Mouse (Mus musculus) embryonic facial prominence, embryonic 10.5 days (tissue): ENCODE results near the gene Igsf3. TPM values are rescaled to one million over a fixed set of nuclear protein-coding genes. Genes with fewer than 3 reads are reported as not detected.

Experiments
- DNase-seq: peaks from one replicate; pipeline ENCODE4 v3.0.0-alpha.2; 2017; ENCODE audit warnings: low spot score
- H3K27ac ChIP-seq: fragments of 300-500 bp; sonication (generic); replicated peaks from 2 replicates; pipeline ENCODE4 v1.5.1; 2016; ENCODE audit warnings: mild to moderate bottlenecking
- H3K27me3 ChIP-seq: fragments of 300-500 bp; sonication (generic); replicated peaks from 2 replicates; pipeline ENCODE4 v1.6.1; 2016; ENCODE audit warnings: low read depth, mild to moderate bottlenecking; ENCODE audit not compliant: poor library complexity, severe bottlenecking
- H3K36me3 ChIP-seq: fragments of 300-500 bp; sonication (generic); replicated peaks from 2 replicates; pipeline ENCODE4 v1.6.1; 2016; ENCODE audit warnings: mild to moderate bottlenecking, moderate library complexity
- H3K4me1 ChIP-seq: fragments of 300-500 bp; sonication (generic); 2 replicates; pipeline ENCODE4 v1.6.1; 2016
- H3K4me3 ChIP-seq: fragments of 300-500 bp; sonication (generic); 2 replicates; pipeline ENCODE4 v1.5.1; 2016; ENCODE audit warnings: mild to moderate bottlenecking, moderate library complexity
- H3K9me3 ChIP-seq: fragments of 300-500 bp; sonication (generic); 2 replicates; pipeline ENCODE4 v1.6.1; 2016; ENCODE audit warnings: mild to moderate bottlenecking
- WGBS: fragments of 180-500 bp; shearing (Covaris S2); methylation state at CpG from one replicate; pipeline ENCODE4 v1.1.7; 2016; 5-methylcytosine and 5-hydroxymethylcytosine counted together
- polyA plus RNA-seq: library from polyadenylated mRNA; unstranded; fragments of >200 nt; fragmentation: Nextera tagmentation; extraction: Ambion mirVana; gene quantifications from 2 replicates; pipeline ENCODE4 v1.2.1, GENCODE M21; 2016

Igsf3 gene
- polyA plus RNA-seq, 1 experiment from 2014 or later, result 59.2 TPM

DNA sequence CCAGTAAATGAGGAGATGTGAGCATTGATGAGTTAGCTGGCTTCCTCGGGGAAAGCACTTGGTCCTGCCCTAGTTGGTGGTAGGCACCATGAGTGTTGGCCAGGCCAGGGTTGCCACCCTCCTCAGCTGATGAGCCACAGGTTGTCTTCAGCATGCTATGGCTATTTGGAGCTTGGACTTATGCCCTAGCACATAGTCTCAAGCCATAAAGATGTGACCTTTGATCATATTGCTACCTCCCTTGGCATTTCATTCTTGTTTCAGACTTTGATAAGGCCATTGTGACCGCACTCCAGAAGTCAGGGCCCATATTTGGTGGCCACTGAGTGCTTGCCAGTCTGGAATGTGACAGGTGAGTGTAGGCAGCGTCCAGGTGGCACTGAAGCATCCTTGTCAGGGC lies 19.2 kb downstream of the Igsf3 start:
- peak overlapping the region; percentile 92 for H3K27ac ChIP-seq
- H3K4me1 ChIP-seq, result peaks cover 100% of the 10 kb centered on the region
- H3K9me3 ChIP-seq, result no peaks in the 10 kb centered on the region
- H3K27me3 ChIP-seq, result no peaks in the 10 kb centered on the region
- H3K36me3 ChIP-seq, result 0 out of 2 replicates have a peak, but pooled peaks cover 4% of the 10 kb centered on the region
- H3K4me3 ChIP-seq, result peak overlapping the region; percentile 27
- WGBS, result 80% methylated on average over 3 of the region's 3 CpGs
- no peak for DNase-seq

DNA sequence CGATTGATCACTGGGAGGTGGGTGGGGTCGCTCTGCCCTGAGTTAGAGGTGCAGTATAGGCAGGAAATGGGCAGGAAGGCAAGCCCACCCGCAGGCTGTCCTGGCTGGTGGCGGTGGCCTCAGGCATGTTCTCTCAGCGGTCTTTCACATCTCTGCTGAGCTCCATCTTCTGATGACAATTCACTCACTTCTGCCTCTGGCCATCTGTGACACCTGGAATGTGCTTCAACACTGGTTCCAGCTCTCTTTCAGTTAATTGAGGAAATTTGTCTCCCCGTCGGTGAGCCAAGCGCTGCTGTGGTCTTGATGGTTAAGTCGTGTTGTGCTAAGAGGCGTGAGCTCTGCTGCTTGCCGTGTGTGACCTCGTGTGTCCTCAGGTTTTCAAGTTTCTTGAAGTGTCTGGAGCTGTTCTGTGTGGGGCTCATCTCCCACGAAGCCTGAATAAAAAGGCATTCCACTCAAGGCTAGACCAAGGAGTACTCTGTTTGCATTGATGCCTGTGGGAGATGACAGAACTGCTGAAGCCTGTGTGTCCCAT lies 19.9 kb downstream of the Igsf3 start:
- WGBS, result 26% methylated on average over 13 of the region's 13 CpGs

DNA sequence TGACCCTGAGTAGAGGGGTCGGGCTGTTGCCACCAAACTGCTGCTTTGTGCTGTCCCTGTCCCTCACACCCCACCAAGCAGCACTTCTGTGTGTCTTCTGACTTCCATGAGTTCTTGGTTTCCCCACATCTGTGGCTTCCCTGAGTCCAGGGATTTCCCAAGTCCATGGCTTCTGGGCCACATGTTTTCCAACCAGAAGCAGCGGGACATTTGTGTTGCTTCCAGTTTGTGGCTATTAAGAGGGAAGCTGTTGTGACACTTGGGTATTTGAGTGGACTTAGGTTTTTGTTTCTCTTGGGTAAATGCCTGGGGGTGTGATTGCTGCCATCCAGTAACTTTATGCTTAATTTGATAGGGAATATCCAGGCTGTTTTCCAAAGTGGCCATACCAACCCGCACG lies 20.5 kb downstream of the Igsf3 start:
- peak overlapping the region; percentile 92 for H3K27ac ChIP-seq
- peaks cover 100% of the 10 kb centered on the region for H3K4me1 ChIP-seq
- no peak for DNase-seq
- H3K27me3 ChIP-seq, result no peaks in the 10 kb centered on the region
- peak overlapping the region; percentile 28 for H3K4me3 ChIP-seq
- H3K36me3 ChIP-seq, result 0 out of 2 replicates have a peak, but pooled peaks cover 4% of the 10 kb centered on the region
- no peaks in the 10 kb centered on the region for H3K9me3 ChIP-seq
- WGBS, result 41% methylated on average over 4 of the region's 4 CpGs

More for the DNA sequence above, 19.9 kb downstream of the Igsf3 start:
- Histone ChIP-seq H3K9me3 (no peaks in the 10 kb centered on the region), H3K4me3 (peak overlapping the region; percentile 28; the same call in 1 of the 2 replicates), H3K27ac (peak overlapping the region; percentile 92), H3K27me3 (no peaks in the 10 kb centered on the region), H3K36me3 (0 out of 2 replicates have a peak, but pooled peaks cover 4% of the 10 kb centered on the region), H3K4me1 (peaks cover 100% of the 10 kb centered on the region)
- peak; percentile 61 for DNase-seq

DNA sequence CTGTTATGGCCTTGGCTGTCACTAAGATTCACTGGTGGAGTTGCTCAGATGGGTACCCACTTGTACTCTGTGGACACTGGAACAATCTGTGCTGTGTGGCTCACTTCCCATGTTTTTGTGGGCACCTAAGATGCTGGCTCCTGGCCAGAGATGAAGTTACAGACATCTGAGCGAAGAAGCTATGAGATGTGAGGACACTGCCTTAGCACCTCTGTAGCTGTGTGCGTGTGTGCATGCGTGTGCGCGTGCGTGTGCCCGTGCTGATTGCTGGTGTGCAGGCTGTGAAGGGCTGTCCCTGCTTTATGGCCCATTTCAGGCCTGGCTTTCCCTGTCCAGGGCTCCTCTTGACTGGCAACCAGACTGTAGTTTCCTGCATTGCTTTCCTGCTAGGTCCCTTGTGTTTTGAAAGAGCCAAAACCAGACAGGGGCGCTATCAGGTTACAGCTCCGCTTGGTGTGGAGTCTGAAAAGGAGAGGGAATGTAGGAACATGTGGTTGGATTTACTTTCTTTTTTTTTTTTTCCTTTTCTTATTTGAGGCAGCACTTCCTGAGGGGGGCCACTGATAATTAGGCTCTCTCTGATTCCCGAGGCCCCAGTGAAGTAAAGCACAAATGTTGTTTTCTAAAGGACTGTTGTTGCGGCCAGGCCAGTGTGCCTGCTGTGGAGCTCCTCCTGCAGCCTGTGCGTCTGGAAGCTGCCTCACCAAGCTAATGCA lies 21.3 kb downstream of the Igsf3 start:
- WGBS, result 24% methylated on average over 12 of the region's 12 CpGs
- Histone ChIP-seq H3K9me3 (no peaks in the 10 kb centered on the region), H3K27me3 (no peaks in the 10 kb centered on the region), H3K36me3 (peaks cover 5% of the 10 kb centered on the region; the same call in 1 of the 2 replicates), H3K4me3 (peak overlapping the region; percentile 36), H3K27ac (peak overlapping the region; percentile 92), H3K4me1 (peaks cover 100% of the 10 kb centered on the region)
- DNase-seq, result peak; percentile 89

DNA sequence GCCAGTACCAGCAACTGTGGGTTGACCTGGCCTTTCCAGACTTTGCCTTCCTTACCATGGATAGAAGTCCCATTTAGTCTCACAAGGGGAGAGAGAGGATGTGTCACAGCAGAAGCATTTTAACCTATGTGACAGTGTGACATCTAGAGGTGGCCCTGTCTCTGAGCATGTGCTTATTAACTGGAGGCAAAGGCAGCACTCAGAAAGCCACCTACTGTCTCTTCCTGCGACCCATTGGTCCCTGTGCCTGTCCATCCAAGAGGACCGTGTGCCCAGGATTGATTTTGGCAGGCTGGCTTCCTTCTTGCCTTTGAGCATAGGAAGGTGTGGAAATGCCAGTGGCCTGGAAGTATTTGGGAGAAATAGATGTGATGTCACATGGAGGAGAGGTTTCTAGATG lies 22.0 kb downstream of the Igsf3 start:
- Histone ChIP-seq H3K9me3 (no peaks in the 10 kb centered on the region), H3K4me3 (peak overlapping the region; percentile 36), H3K27ac (peak overlapping the region; percentile 92), H3K36me3 (peaks cover 9% of the 10 kb centered on the region; the same call in 1 of the 2 replicates), H3K4me1 (peaks cover 100% of the 10 kb centered on the region), H3K27me3 (no peaks in the 10 kb centered on the region)
- 46% methylated on average over 2 of the region's 2 CpGs for WGBS
- peak; percentile 38 for DNase-seq

DNA sequence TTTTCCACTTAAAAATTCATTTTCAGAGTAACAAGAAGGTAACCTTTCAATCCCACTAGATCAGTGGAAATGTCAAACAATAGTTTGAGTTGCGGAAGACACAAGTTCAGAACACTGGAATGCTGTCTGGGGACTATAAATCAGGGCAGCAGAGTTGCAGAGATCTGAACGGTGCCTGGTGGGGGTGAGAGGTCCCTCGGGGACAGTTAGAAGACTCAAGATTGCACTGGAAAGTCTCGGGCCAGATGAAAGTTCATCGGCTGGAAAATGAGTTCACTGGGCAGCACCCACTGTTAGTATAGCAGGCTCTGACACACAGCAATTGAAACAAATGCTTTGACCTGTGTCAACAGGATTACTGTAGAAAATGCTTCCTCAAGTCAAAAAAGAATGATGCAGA lies 24.6 kb downstream of the Igsf3 start:
- DNase-seq, result no peak
- H3K27me3 ChIP-seq, result no peaks in the 10 kb centered on the region
- no peaks in the 10 kb centered on the region for H3K9me3 ChIP-seq
- peaks cover 9% of the 10 kb centered on the region; the same call in 1 of the 2 replicates for H3K36me3 ChIP-seq
- no peak overlapping the region for H3K4me3 ChIP-seq
- peaks cover 100% of the 10 kb centered on the region for H3K4me1 ChIP-seq
- H3K27ac ChIP-seq, result no peak overlapping the region; the same call in 1 of the 2 replicates
- 48% methylated on average over 5 of the region's 5 CpGs for WGBS

DNA sequence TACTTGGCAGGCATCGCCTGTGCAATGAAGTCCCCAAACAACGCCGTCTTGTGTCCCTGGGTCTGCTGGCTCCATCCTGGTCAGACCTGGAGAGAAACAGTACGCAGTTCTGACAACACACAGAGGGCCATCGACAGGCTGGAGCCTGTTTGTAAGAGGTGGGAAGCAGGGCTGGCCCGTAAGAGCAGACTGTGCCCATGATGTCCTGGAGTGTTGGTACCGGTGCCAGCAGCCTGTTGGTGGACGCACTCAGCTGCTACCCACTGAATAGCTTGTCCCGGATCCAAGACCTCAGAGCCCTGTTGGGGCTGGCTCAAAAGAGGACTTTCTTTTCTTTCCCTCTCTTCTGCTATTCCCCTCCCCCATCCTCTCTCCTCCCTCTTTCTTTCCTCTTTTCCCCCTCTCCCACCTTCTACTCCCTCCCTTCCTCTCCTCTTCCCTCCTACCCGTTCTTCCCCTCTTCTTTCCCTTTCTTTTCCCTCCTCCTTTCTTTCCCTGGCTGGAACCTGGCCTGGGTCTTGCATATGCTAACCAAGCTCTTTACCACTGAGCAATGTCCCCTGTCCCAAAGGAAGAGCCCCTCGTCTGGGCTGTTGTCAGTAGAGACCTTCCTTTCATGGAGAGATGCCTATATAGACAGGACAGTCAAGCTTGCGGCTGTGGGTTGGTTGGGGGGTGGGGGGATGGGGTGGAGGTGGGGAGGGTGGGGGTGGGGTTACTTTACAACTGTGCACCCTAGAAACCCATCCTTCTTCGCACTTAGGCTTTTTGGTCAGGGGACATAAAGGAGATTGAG lies 27.9 kb downstream of the Igsf3 start:
- 64% methylated on average over 13 of the region's 13 CpGs for WGBS
- H3K4me1 ChIP-seq, result peaks cover 98% of the 10 kb centered on the region

DNA sequence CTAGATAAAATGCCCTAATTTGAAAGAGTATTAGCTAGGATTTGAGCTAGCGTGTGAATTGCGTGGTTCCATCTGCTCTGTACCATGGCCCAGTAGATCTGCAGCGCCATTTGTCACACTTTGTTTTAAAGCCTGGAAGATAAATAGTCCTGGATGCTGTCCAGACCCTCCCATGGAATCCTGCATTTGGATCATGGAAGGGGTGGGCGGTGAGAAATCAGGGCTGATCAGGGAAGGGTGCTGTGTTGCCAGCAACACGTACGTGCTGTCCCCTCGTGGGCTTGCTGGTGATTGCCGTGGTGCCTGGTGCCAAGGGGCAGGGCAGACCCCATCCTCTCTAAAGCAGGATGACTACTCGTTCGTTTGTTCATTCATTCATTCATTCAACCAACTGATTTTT lies 28.6 kb downstream of the Igsf3 start:
- no peaks in the 10 kb centered on the region for H3K9me3 ChIP-seq
- H3K27ac ChIP-seq, result no peak overlapping the region
- peaks cover 9% of the 10 kb centered on the region; the same call in 1 of the 2 replicates for H3K36me3 ChIP-seq
- 86% methylated on average over 10 of the region's 10 CpGs for WGBS
- H3K4me1 ChIP-seq, result peaks cover 98% of the 10 kb centered on the region
- DNase-seq, result no peak
- H3K27me3 ChIP-seq, result no peaks in the 10 kb centered on the region
- no peak overlapping the region for H3K4me3 ChIP-seq

More for the DNA sequence above, 27.9 kb downstream of the Igsf3 start:
- H3K27me3 ChIP-seq, result no peaks in the 10 kb centered on the region
- no peak overlapping the region for H3K4me3 ChIP-seq
- no peaks in the 10 kb centered on the region for H3K9me3 ChIP-seq
- peak overlapping the region; percentile 59 for H3K27ac ChIP-seq
- peaks cover 9% of the 10 kb centered on the region; the same call in 1 of the 2 replicates for H3K36me3 ChIP-seq
- DNase-seq, result no peak

DNA sequence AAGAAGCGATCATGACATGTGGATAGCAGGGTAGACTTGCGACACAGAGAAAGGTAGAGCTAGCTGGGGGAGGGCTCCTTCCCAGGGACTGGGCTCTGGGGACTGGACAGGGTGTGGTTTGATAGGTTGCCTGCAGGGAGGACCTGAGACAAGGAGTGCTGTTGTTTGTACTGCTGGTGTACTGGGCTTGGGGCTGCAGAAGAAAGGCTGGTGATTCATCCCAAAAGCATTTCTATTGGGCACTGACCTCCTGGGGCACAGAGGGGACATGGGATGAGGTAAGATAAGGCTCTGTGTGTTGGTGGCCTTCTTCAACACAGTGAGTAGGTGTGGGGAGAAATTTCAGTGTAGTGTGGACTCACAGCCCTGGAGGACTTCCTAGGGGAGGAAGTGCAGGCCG lies 29.2 kb downstream of the Igsf3 start:
- Histone ChIP-seq H3K27me3 (no peaks in the 10 kb centered on the region), H3K27ac (no peak overlapping the region), H3K4me3 (no peak overlapping the region), H3K36me3 (peaks cover 9% of the 10 kb centered on the region; the same call in 1 of the 2 replicates), H3K9me3 (no peaks in the 10 kb centered on the region), H3K4me1 (peaks cover 98% of the 10 kb centered on the region)
- DNase-seq, result no peak
- 66% methylated on average over 3 of the region's 3 CpGs for WGBS

DNA sequence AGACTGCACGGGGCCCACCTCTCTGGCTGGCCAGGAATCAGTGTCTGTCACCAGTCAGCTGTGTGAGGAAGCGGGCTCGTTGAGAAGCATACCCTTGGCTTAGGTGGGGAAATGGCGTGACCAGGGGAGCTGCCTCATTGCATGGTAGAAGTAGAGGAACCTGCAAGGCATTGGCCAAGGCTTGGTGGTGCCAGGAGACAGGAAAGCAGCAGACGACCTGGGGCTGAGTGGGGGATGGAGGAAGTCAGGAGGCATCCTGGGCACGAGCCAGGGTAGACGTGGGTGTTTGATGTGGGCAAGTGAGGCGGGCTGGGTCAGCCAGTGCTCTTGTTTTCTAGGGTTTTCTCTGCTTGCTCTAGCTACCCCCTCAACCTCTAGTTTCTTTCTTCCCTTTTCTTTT lies 30.7 kb downstream of the Igsf3 start:
- Histone ChIP-seq H3K4me3 (no peak overlapping the region), H3K4me1 (peaks cover 96% of the 10 kb centered on the region), H3K36me3 (peaks cover 9% of the 10 kb centered on the region; the same call in 1 of the 2 replicates), H3K9me3 (no peaks in the 10 kb centered on the region), H3K27ac (0 out of 2 replicates have a peak overlapping the region, but pooled peaks have one; percentile 21), H3K27me3 (no peaks in the 10 kb centered on the region)
- no peak for DNase-seq
- WGBS, result 80% methylated on average over 8 of the region's 8 CpGs

DNA sequence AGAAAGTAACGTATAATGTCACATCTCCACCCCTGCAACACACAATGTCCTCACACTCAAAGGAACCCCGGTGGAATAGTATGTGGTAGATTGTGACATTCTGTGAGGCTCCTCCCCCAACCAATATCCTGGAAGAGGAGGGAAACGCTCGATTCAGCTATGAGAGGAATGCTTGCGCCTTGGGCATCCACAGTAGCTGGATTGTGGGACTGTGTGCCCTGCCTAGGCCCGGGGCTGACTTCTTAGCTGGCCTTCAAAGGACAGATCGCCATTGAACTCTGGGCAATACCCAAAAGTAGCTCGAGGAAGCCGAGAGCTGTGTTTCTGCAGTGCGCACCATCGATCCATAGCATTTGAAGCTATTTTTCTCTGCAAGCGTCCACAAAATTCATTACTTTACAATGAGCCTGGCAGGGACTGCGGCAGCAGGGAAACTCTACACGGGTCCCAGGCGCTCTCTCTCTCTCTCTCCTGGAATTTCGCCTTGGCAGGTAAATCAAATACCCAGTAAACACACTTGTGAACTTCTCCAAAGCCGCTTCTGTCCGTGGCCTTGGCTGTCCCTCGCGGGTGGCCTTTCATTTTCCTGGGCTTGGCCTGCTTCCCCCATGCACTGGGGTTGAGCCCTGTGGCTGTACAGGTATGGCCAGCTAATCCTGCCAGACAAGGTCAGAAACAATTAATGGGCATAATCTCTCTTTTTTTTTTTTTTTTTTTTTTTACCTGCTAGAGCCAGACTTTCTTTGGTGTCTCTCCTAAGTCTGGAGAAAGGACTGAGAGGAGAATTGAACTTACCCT lies 32.3 kb downstream of the Igsf3 start:
- peaks cover 92% of the 10 kb centered on the region for H3K4me1 ChIP-seq
- no peaks in the 10 kb centered on the region for H3K27me3 ChIP-seq
- peak; percentile 57 for DNase-seq
- peak overlapping the region; percentile 62 for H3K27ac ChIP-seq
- WGBS, result 38% methylated on average over 20 of the region's 20 CpGs
- H3K36me3 ChIP-seq, result no peaks in the 10 kb centered on the region
- H3K9me3 ChIP-seq, result no peaks in the 10 kb centered on the region
- H3K4me3 ChIP-seq, result peak overlapping the region; percentile 21; the same call in 1 of the 2 replicates

DNA sequence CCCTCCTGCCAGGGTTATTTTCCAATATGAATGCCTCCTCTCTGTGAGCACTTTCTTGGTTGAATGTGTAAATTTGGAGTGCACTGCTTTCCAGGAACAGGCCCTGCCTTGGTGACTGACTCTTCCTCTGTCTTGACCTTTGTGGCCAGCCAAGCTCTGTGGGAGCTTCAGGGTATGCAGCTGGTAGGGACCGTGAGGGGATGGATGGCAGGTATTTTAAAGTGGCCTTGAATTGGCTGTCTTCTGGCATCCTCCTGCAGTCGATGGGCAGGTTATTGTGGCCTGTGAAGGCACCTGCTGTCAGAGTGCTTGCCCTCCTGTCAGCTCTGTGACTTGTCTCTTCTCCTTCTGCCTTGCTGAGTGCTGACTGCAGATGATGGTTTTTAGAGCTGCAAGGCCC lies 33.3 kb downstream of the Igsf3 start:
- H3K27me3 ChIP-seq, result no peaks in the 10 kb centered on the region
- H3K27ac ChIP-seq, result peak overlapping the region; percentile 62
- 24% methylated on average over 2 of the region's 2 CpGs for WGBS
- no peaks in the 10 kb centered on the region for H3K9me3 ChIP-seq
- H3K36me3 ChIP-seq, result no peaks in the 10 kb centered on the region
- H3K4me3 ChIP-seq, result no peak overlapping the region
- no peak for DNase-seq
- H3K4me1 ChIP-seq, result peaks cover 92% of the 10 kb centered on the region
